ENCODE assay signal across 9 mouse cellular contexts in the genomic region with DNA sequence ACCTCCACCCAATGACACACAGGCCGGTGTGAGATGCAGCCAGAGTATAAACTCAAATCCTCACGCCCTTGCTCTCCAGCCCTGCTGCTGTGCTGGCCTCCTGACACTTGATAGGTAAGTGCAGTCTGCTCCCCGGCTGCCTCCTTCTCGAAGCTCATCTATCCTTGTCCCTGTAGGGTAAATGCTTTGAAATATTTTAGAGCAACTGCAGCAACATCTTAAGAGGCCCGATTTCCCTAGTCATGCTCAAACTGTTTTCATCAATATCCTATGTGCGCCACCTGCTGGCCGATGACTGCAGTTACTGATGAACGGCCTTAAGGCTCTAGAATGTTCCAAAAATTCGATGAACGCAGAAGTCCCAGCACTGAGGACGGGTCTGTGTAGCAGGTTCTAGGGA. TPM values are rescaled to one million over a fixed set of nuclear protein-coding genes. Genes with fewer than 3 reads are reported as not detected.
DNase-seq lines count a peak whose midpoint lies in the region; ATAC-seq lines count a peak whose summit lies in the region.
"Had no signal": no experiment of that assay in that cellular context is flagged by ENCODE, and none has a peak within 500 bp of the region (broad histone marks: within the 10 kb centered on the region; RNA-seq: fewer than 3 reads in every experiment).

No protein-coding gene starts in this region.

- ATAC-seq in kidney, embryonic 14.5 days (ENCODE audit: low FRiP score, low TSS enrichment): peak; percentile 69
- peak; percentile 27; the same call in 1 of the 2 replicates for ATAC-seq in limb, embryonic 12.5 days (ENCODE audit: insufficient number of reproducible peaks, insufficient read depth, low FRiP score, low TSS enrichment, low read depth)
- peak; percentile 50; the same call in 1 of the 2 replicates for ATAC-seq in stomach, embryonic 16.5 days (ENCODE audit: insufficient read depth, low FRiP score)

- no peaks in the 10 kb centered on the region for H3K27me3 ChIP-seq in kidney, embryonic 14.5 days (ENCODE audit: control insufficient read depth, insufficient read depth, low read length)
- H3K27me3 ChIP-seq in limb, embryonic 12.5 days: no peaks in the 10 kb centered on the region
- no peaks in the 10 kb centered on the region for H3K27me3 ChIP-seq in stomach, embryonic 16.5 days (ENCODE audit: control insufficient read depth, insufficient read depth, low read length)

- H3K4me1 ChIP-seq in kidney, embryonic 14.5 days (ENCODE audit: control insufficient read depth, insufficient read depth, low read length): 0 out of 2 replicates have a peak, but pooled peaks cover 4% of the 10 kb centered on the region
- peaks cover 3% of the 10 kb centered on the region for H3K4me1 ChIP-seq in limb, embryonic 12.5 days (replicated peaks)
- H3K4me1 ChIP-seq in stomach, embryonic 16.5 days (ENCODE audit: control insufficient read depth, insufficient read depth, low read length): no peaks in the 10 kb centered on the region

- WGBS in kidney, embryonic 14.5 days: 30% methylated on average over 11 of the region's 11 CpGs
- WGBS in limb, embryonic 12.5 days: 46% methylated on average over 11 of the region's 11 CpGs
- 34% methylated on average over 11 of the region's 11 CpGs for WGBS in stomach, embryonic 16.5 days

- H3K9me3 ChIP-seq in kidney, embryonic 14.5 days (ENCODE audit: control insufficient read depth, low read length): no peaks in the 10 kb centered on the region
- no peaks in the 10 kb centered on the region for H3K9me3 ChIP-seq in limb, embryonic 12.5 days
- no peaks in the 10 kb centered on the region for H3K9me3 ChIP-seq in stomach, embryonic 16.5 days (replicated peaks; ENCODE audit: control insufficient read depth, low read length)

- peak; percentile 65 for DNase-seq in B cell, adult 2 months
- peak; percentile 30 for DNase-seq in adrenal gland, adult 8-10 months
- peak; percentile 91 for DNase-seq in embryo, embryonic 10.5 days (ENCODE audit: low spot score)
- peak; percentile 51 to 82 for DNase-seq in gastrocnemius, postnatal 4 days (ENCODE audit: low spot score in 2 of 2)
- DNase-seq in naive thymus-derived CD4-positive, alpha-beta T cell, adult 2 months (ENCODE audit: low read depth): peak; percentile 75

- no peak overlapping the region for H3K9ac ChIP-seq in kidney, embryonic 14.5 days (ENCODE audit: low read depth, low read length)
- H3K9ac ChIP-seq in limb, embryonic 12.5 days (replicated peaks): no peak overlapping the region
- H3K9ac ChIP-seq in stomach, embryonic 16.5 days (ENCODE audit: low read length): no peak overlapping the region

- H3K4me3 ChIP-seq in kidney, embryonic 14.5 days (ENCODE audit: low read length): no peak overlapping the region
- H3K4me3 ChIP-seq in limb, embryonic 12.5 days (replicated peaks): no peak overlapping the region
- no peak overlapping the region for H3K4me3 ChIP-seq in stomach, embryonic 16.5 days (replicated peaks; ENCODE audit: low read length)
- H3K4me3 ChIP-seq: erythroblast, embryonic 14.5 days had no signal

- no peak overlapping the region for H3K4me2 ChIP-seq in kidney, embryonic 14.5 days (replicated peaks; ENCODE audit: low read depth, low read length)
- no peak overlapping the region for H3K4me2 ChIP-seq in limb, embryonic 12.5 days
- H3K4me2 ChIP-seq in stomach, embryonic 16.5 days (ENCODE audit: low read depth, low read length): no peak overlapping the region

- H3K27ac ChIP-seq in kidney, embryonic 14.5 days (ENCODE audit: low read depth, low read length): no peak overlapping the region
- H3K27ac ChIP-seq in limb, embryonic 12.5 days: no peak overlapping the region
- no peak overlapping the region for H3K27ac ChIP-seq in stomach, embryonic 16.5 days (ENCODE audit: low read length)

- no peaks in the 10 kb centered on the region for H3K36me3 ChIP-seq in kidney, embryonic 14.5 days (ENCODE audit: control insufficient read depth, insufficient read depth, low read length)
- H3K36me3 ChIP-seq in limb, embryonic 12.5 days: no peaks in the 10 kb centered on the region
- no peaks in the 10 kb centered on the region for H3K36me3 ChIP-seq in stomach, embryonic 16.5 days (ENCODE audit: control insufficient read depth, insufficient read depth, low read length)

RNA-seq across cellular contexts. Expression of a gene that starts 58.1 kb away (rescaled TPM):
- not detected for total RNA-seq in adrenal gland, adult 8-10 months (2022)
- total RNA-seq in gastrocnemius, postnatal 4 days (2021): not detected
- polyA plus RNA-seq in kidney, embryonic 14.5 days (2014; fragmentation: Nextera tagmentation; extraction: Ambion mirVana): not detected in 2 replicates
- polyA plus RNA-seq in limb, embryonic 12.5 days (2016; fragmentation: Nextera tagmentation; extraction: Ambion mirVana): not detected in 2 replicates
- not detected in 2 replicates for polyA plus RNA-seq in stomach, embryonic 16.5 days (2015; fragmentation: Nextera tagmentation; extraction: Ambion mirVana)
- polyA plus RNA-seq: erythroblast, embryonic 14.5 days had no signal

Comparison
In these comparisons a context has a peak if more than half of its experiments do, and no peak if none do; other contexts are left out.
1. DNase-seq: peak in every context shown above with its lines; median percentile 91 in embryo, embryonic 10.5 days; 75 in naive thymus-derived CD4-positive, alpha-beta T cell, adult 2 months; 66 in gastrocnemius, postnatal 4 days; 65 in B cell, adult 2 months; 30 in adrenal gland, adult 8-10 months.